Mouse (Mus musculus) telencephalon, adult 2 months (tissue): ENCODE data around the gene Tspan33.
A peak's percentile ranks its signal among the peaks of the same experiment; 100 is the strongest.
"Not testable (repeated sequence)": the region's sequence is repeated elsewhere in the genome, so short reads cannot be mapped to it uniquely, and the experiment has no call there.

Experiments used
- DNase-seq: peaks from one replicate; pipeline ENCODE4 v3.0.0-alpha.2; 2011; ENCODE audit warnings: low read depth, low spot score

Tspan33 gene

GRCm38 (mm10) chr6:29753336-29753735, 59.3 kb downstream of the Tspan33 start:
- DNase-seq = no peak

- DNase-seq = peak; percentile 70
Measured at GRCm38 (mm10) chr6:29756001-29756400, 62.0 kb downstream of the Tspan33 start.

GRCm38 (mm10) chr6:29756476-29756875, 62.5 kb downstream of the Tspan33 start:
- no peak for DNase-seq

- peak; percentile 55 for DNase-seq
Measured at GRCm38 (mm10) chr6:29758417-29758816, 64.4 kb downstream of the Tspan33 start.

- no peak for DNase-seq
Measured at GRCm38 (mm10) chr6:29759012-29759679, 65.1 kb downstream of the Tspan33 start.

GRCm38 (mm10) chr6:29760397-29760796, 66.4 kb downstream of the Tspan33 start:
- not testable (repeated sequence) for DNase-seq

- DNase-seq = no peak
Measured at GRCm38 (mm10) chr6:29761282-29761681, 67.3 kb downstream of the Tspan33 start.

GRCm38 (mm10) chr6:29762524-29762923, 68.5 kb downstream of the Tspan33 start:
- DNase-seq = no peak

- no peak for DNase-seq
Measured at GRCm38 (mm10) chr6:29766874-29767273, 72.9 kb downstream of the Tspan33 start.
